Mouse (Mus musculus) cerebellum, adult 8-10 months (tissue): ENCODE measurements around the gene Vwc2l.

Experiments used
- DNase-seq: peaks from one replicate; pipeline ENCODE4 v3.0.0; 2022

Gene Vwc2l

GRCm38 (mm10) chr1:70725655-70726066 lies at the start of gene Vwc2l:
Vwc2l (plus strand) TSS chr1:70725715.
- no peak for DNase-seq

DNA sequence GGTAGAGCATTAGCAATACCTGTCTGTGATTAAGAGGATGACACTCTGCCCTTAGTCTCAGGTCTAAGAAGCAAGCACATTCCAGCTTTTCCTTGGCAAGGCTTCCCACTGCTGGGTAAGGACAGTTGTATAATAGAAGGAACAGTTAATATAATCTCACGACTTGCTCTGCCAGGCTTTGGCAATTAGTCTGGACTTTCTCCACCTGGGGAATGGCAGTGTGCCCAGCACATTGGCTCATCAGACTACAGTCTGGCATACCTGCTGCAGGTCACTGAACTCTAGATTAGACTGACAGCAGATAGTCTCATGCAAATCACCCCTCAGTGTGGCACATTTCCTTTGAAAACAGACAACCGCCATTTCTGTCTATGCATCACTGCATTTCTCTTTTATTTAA lies 33.0 kb upstream of the Vwc2l start:
- DNase-seq = peak; percentile 5

DNA sequence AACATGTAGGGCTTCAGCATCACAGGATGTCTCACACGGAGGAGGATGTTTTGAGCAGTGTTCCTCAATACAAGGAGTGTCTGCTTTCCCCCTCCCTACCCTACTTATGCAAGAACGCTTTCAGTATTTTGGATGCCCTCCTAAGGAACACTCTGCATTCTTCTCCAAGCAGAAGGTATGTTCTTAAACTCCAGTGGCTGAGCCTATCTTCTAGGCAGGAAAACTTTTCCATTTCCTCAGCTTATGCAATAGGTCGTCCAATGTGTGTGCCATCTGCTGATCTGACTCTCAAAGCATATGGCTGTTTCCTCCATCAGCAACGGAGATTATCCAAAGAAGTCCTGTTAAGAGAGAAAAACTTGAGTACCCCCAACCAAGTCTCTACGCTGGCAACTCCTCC lies 25.2 kb upstream of the Vwc2l start:
- DNase-seq = no peak

DNA sequence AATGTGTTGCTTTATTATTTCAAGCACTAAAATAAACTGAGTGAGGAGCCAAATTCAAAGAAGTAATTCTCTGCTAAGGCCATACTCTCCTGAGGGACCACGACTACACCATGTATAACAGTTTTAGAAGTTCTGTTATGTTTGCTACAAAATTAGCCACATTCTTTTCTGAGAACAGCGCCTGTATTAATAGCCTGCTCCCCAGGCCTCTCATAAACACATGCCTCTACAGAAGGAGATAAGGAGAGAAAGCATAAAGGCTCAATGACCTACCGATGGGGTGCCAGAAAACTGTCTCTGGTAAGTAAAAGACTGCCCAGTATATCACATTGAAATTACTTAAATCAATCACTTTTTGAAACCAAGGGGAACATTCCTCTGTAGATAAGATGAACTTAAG lies 21.6 kb upstream of the Vwc2l start:
- DNase-seq = no peak

DNA sequence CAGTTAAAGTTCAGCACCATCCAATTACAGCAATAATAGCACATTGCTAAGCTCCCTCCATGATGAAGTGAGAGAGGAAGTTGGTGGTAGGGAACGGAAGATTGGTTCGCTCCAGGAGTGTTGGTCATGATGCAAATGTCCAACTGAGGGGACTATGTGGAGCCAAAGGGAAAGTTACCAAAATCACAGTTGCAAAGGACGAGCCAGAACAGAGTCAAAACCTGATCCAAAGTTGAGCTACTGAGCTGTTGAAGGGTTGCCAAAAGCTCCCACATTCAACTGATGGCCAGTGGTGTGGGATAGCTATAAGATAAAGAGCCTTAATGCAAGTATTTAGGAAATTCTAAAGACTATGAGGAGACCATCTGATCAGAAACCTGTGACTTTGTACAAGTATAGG lies 19.7 kb upstream of the Vwc2l start:
- no peak for DNase-seq

GRCm38 (mm10) chr1:70725045-70725444 lies 470 bp upstream of the Vwc2l start:
- DNase-seq = no peak

GRCm38 (mm10) chr1:70787146-70787545 lies 61.6 kb downstream of the Vwc2l start:
- DNase-seq = no peak

- no peak for DNase-seq
Observed at GRCm38 (mm10) chr1:70791636-70792035, 66.1 kb downstream of the Vwc2l start.

DNA sequence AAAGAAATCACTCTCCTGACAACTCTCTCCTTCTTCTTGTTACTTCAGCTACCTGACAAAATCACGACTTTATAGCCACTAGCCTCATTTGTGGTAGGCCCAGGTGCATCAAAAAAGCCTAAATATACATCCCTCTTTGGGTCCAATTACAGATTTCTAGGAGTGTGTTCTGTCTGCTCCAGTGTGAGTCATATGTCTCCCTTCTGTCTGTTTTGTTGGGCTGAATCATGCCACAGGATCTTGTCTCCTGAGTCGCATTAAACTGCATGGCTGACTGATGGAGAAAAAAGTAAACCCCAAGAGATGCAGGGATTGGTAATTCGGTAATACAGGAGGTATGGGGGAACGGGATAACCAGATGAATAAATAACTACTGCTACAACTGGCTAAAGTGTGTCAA lies 69.6 kb downstream of the Vwc2l start:
- DNase-seq = no peak

GRCm38 (mm10) chr1:70803401-70803800 lies 77.9 kb downstream of the Vwc2l start:
- DNase-seq = no peak

GRCm38 (mm10) chr1:70823111-70823510 lies 97.6 kb downstream of the Vwc2l start:
- no peak for DNase-seq

DNA sequence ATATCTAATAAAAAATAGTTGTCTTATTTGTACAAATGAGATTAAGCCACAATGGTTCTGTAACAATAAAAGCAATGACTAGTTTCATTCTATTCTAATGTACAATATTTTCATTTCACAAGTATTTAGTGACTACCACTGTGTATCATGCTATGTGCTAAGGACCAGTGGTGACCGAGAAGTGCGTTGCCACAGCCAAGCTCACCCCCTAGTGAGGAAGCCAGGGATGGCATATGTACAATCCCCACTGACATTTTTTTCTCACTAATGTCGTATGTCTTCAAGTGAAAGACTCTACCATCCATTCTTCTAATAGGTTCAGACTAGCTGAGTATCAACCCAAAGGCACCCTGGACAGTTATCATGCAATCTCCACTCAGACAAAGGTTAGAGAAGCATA lies 107.7 kb downstream of the Vwc2l start:
- no peak for DNase-seq

DNA sequence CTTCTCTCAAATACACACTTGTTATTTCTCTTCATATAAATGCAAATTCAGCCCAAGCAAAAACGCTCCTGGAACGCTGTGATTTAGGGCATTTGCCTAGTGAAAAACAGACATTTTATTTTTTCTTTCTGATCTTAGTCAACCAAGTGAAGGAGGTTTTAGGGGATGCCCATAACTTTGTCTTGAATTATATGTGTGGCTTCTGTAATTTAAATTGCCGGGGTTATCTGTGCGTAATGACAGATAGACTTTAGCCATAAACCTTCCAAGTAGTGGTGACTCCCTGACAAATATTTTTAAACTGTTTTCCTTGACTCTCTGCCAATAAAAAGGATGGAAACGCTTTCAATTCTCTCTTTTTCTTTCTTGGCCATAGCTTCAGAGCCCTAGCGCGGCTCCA lies 116.7 kb downstream of the Vwc2l start:
- no peak for DNase-seq

DNA sequence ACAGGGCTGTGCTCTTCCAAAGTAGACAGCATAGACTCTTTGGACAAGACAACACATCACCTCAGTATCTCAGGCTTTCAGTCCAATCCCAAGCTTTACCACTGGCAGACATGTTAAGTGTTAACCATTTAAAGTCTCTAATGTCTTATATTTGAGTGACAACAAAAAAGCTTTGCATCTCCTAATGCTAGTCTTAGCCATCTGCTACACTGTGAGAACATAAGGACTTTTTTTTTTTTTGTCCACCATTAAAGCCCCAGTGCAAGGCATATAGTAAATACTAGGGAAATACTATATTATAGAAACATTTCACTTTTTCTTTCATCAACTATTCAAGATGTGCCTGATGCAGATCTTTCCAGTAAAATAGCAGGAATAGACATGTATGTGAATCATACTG lies 119.8 kb downstream of the Vwc2l start:
- DNase-seq = no peak

DNA sequence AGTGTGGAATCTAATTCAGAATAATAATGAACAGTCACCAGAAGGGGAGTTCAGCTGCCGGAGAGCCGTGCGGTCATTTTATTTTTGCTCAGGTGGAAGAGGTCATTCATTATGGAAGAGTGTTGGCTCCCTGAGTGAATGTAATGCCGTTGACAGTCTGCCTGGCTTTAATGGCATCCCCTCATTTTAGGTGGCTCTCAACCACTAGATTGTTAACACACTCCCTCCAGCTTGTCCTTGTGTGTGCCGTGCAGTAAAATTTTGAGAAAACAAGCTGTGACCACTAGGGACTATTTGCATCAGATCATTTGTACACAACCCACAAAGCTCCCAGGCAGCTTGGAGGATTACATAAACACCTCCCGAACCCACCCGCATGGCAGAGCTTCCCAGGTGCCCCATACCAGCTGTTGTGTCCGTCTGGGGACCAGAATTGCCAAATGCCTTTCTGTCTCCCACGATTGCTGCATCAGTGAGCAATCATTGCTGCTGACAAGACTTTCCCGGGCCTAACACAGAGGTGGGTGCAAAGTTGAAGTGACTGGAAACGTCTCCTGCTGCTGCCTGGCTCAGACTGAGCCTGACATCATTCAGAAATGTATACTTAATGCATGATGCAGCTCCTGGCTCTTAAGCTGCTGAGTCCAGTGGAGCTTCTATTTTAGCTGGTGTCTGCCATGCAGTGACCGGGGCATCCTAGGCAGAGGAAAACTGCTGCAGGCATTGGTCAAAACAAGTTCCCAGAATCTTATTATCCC lies 126.3 kb downstream of the Vwc2l start:
- peak; percentile 1 for DNase-seq

DNA sequence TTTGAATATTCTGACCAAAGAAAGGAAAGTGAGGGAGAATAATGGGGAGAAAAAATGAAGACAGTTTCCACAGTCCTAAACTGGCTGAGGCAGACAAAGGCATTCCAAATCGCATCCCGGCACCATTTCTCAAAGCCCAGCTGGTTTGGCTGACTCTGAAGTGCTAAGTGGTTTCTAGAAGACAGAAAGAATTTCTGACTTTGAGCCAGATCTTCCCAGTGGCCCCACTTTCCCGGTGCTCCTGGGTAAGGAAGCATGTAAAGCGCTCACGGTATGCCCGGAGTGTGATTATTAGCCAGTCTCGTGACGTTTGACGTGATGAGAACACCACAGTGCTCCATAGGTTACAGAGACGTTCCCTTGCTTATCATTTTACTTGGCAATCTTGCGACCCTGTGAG lies 127.9 kb downstream of the Vwc2l start:
- DNase-seq = no peak

- DNase-seq = no peak
Observed at GRCm38 (mm10) chr1:70855912-70856311, 130.4 kb downstream of the Vwc2l start.

DNA sequence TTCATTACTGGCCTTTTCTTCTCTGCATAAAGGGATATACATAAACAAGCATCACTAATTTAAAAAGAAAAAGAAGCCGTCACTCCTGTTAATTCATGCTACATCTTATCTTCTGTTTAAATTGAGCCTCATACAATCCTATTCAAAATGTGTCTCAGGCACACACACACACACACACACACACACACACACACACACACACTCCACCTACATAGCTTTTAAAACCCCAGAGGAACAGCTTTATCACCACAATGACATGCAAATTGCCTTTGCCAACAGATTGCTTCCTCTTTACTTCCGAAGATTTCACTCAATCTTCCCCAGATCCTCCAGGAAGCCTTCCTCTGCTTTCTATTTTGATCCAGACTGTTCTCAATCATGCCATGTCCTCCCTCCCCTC lies 136.2 kb downstream of the Vwc2l start:
- no peak for DNase-seq

DNA sequence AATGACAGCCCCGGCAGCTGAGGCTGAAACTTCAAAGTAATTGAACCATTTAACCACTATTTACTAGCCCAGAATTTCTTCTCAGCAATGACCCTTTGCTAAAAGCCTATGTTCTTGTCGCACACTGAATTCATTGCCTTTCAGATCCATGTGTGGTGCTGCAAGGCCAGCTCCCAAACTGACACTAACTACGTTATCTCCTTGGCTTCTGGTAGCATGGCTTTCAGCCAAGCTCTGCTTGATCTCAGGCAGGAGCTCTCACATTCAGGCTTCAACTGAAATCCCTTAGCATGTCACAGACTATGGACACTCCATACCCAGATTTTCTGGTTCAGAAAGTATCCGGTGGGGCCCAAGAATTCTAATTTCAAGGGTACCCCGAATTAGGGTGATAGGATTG lies 140.6 kb downstream of the Vwc2l start:
- DNase-seq = no peak

DNA sequence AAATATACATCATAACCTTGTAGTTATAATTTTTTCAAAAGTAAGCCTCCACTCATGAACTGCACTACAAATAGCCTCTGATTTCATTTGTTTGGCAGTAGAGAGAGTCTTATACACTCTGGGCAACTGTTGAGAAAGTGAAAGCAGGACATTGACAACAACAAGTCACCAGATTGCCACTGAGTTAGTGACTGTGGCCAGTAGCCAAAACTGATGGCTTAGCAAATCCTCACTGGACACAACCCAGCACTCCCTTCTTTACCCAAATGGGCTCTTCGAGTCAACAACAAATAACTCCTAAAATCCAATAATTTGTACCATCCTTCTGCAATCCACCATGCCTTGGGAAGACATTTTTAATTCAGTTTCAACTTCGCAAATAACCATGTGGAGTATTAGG lies 155.0 kb downstream of the Vwc2l start:
- no peak for DNase-seq

- DNase-seq = no peak
Observed at GRCm38 (mm10) chr1:70881269-70881668, 155.8 kb downstream of the Vwc2l start.

- DNase-seq = no peak
Observed at GRCm38 (mm10) chr1:70884156-70884555, 158.6 kb downstream of the Vwc2l start.

GRCm38 (mm10) chr1:70902311-70902710 lies 176.8 kb downstream of the Vwc2l start:
- no peak for DNase-seq

- no peak for DNase-seq
Observed at GRCm38 (mm10) chr1:70907366-70907765, 181.9 kb downstream of the Vwc2l start.

- DNase-seq = no peak
Observed at GRCm38 (mm10) chr1:70911235-70911634, 185.7 kb downstream of the Vwc2l start.
